Mouse (Mus musculus): ENCODE data around the gene Cnnm2.

The Cnnm2 gene

GRCm38 (mm10) chr19:46928136-46928535, 166.7 kb downstream of the Cnnm2 start:
- ATAC-seq (ENCODE audit: low TSS enrichment), result no peak

DNA sequence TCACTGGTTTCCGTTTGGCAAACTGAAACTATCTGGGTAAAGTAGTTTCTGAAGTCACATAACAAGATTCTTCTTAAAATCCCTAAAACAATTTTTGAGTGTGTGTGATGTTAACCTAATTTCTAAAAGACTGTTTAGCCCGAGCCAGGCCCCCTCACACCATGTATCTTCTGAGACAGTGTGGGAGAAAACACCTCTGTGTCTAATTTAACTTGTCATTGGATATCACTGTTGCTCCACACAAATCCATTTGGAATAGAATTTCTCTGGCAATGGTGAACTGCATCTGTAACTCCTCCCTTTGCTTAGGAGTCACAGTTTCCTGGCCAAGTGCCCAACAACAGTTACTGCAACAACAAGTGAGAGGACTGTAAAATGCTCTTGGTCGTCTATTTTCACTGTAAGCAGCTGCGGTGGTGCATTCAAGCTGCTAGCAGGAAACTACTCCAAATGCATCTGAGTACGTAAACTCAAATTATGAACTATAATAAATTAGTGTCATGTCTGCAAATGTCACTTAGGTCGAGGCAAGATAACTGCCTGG, 167.7 kb downstream of the Cnnm2 start:
- no peak for ATAC-seq (ENCODE audit: low TSS enrichment)

Data from frontal cortex, adult (tissue).